Mouse (Mus musculus) liver, adult 2 months (tissue): Measurements from ENCODE around the gene Fndc3b.

ENCODE experiments used
- CTCF ChIP-seq: fragments of 200-500 bp; IDR thresholded peaks from 2 replicates; pipeline ENCODE4 v1.5.1; 2011; ENCODE audit warnings: low read depth, low read length, control low read depth
- POLR2A ChIP-seq: fragments of 200-500 bp; IDR thresholded peaks from 2 replicates; pipeline ENCODE4 v1.6.1; 2011; ENCODE audit warnings: low read length, control low read depth; ENCODE audit not compliant: insufficient read depth; ENCODE audit errors: extremely low read depth

DNA sequence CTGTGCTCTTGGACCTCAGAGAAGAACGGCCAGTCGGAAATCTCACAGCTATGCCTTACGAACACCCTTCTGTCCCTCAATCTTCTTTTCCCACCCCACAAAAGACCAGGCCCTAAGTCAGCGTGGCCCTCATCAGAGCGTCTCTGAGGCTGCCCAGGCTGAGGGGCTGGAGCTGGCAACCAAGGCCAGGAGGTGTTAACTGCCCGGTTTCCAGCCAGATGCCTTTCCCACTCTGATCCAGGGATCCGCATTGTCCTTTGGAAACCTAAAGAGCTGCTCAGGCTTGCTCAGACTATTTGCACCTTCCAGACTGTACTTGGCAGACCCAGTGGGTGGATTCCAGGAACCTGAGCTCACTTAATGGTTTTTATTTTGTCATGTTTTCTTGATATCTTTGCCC is 180.7 kb downstream of the Fndc3b start:
- TF ChIP-seq CTCF: no peak
- no peak for TF ChIP-seq POLR2A
